Mouse (Mus musculus) MEL (cell line): ENCODE data around the gene Trappc2. TPM values are rescaled to one million over a fixed set of nuclear protein-coding genes. Genes with fewer than 3 reads are reported as not detected.

Experiments used
- DNase-seq: peaks from one replicate; pipeline ENCODE4 v3.0.0; 2011; ENCODE audit warnings: low read depth, low spot score
- H3K27ac ChIP-seq: 2 replicates; pipeline ENCODE4 v1.5.1; 2012; ENCODE audit warnings: low read depth, mild to moderate bottlenecking, control low read depth, low read length, moderate library complexity; ENCODE audit not compliant: control insufficient read depth
- H3K27me3 ChIP-seq, 2 experiments: fragments of 150-350 bp in 1 of 2; sonication (generic) in 1 of 2; 2 replicates each; pipeline ENCODE4 v1.6.1; 2012; ENCODE audit warnings: low read length in 2 of 2, mild to moderate bottlenecking in 2 of 2, improper control_type of control experiment in 1 of 2, moderate library complexity in 1 of 2; ENCODE audit not compliant: insufficient read depth in 2 of 2, control insufficient read depth in 1 of 2
- H3K36me3 ChIP-seq, 2 experiments: 2 replicates each; pipeline ENCODE4 v1.6.1; 2012 to 2014; ENCODE audit warnings: low read length in 2 of 2, improper control_type of control experiment in 1 of 2, inconsistent platforms in 1 of 2, mild to moderate bottlenecking in 1 of 2; ENCODE audit not compliant: insufficient read depth in 2 of 2, control insufficient read depth in 1 of 2
- H3K4me1 ChIP-seq, 2 experiments: fragments of 150-350 bp in 1 of 2; sonication (generic) in 1 of 2; 2 replicates each; pipeline ENCODE4 v1.6.1; 2012; ENCODE audit warnings: low read length in 2 of 2, improper control_type of control experiment in 1 of 2, mild to moderate bottlenecking in 1 of 2; ENCODE audit not compliant: insufficient read depth in 2 of 2, control insufficient read depth in 1 of 2
- H3K4me3 ChIP-seq, 2 experiments: fragments of 150-350 bp in 1 of 2; sonication (generic) in 1 of 2; 2 replicates each; pipeline ENCODE4 v1.5.1; 2012; ENCODE audit warnings: low read depth in 2 of 2, low read length in 2 of 2, mild to moderate bottlenecking in 2 of 2, moderate library complexity in 2 of 2, control low read depth in 1 of 2, improper control_type of control experiment in 1 of 2; ENCODE audit not compliant: control insufficient read depth in 1 of 2, insufficient read depth in 1 of 2
- H3K79me2 ChIP-seq: 2 replicates; pipeline ENCODE4 v1.6.1; 2012; ENCODE audit warnings: mild to moderate bottlenecking, low read length, moderate library complexity; ENCODE audit not compliant: control insufficient read depth, poor library complexity, insufficient read depth
- H3K9ac ChIP-seq: 2 replicates; pipeline ENCODE4 v1.6.1; 2012; ENCODE audit warnings: low read depth, mild to moderate bottlenecking, control low read depth, low read length, moderate library complexity; ENCODE audit not compliant: control insufficient read depth, poor library complexity, severe bottlenecking
- H3K9me3 ChIP-seq: fragments of 150-350 bp; sonication (generic); replicated peaks from 2 replicates; pipeline ENCODE4 v1.6.1; 2012; ENCODE audit warnings: mild to moderate bottlenecking, low read length, improper control_type of control experiment, moderate library complexity; ENCODE audit not compliant: insufficient read depth
- BHLHE40 ChIP-seq: IDR thresholded peaks from 2 replicates; pipeline ENCODE4 v1.6.1; 2012; ENCODE audit warnings: low read depth, mild to moderate bottlenecking, inconsistent platforms, low read length, improper control_type of control experiment, borderline replicate concordance
- CHD1 ChIP-seq: IDR thresholded peaks from 2 replicates; pipeline ENCODE4 v1.6.1; 2012; ENCODE audit warnings: low read depth, mild to moderate bottlenecking, inconsistent platforms, low read length, improper control_type of control experiment
- E2F4 ChIP-seq: IDR thresholded peaks from 2 replicates; pipeline ENCODE4 v1.6.1; 2011; ENCODE audit warnings: low read depth, low read length, improper control_type of control experiment, borderline replicate concordance
- ELF1 ChIP-seq: IDR thresholded peaks from 2 replicates; pipeline ENCODE4 v1.6.1; 2014; ENCODE audit warnings: low read depth, mild to moderate bottlenecking, inconsistent platforms, low read length, improper control_type of control experiment, moderate library complexity
- EP300 ChIP-seq, 2 experiments: IDR thresholded peaks; 2 replicates each; pipeline ENCODE4 v1.6.1; 2011; ENCODE audit warnings: improper control_type of control experiment in 2 of 2, low read length in 2 of 2, low read depth in 1 of 2, mild to moderate bottlenecking in 1 of 2
- ETS1 ChIP-seq: IDR thresholded peaks from 2 replicates; pipeline ENCODE4 v1.6.1; 2012; ENCODE audit warnings: low read depth, mild to moderate bottlenecking, inconsistent platforms, low read length, improper control_type of control experiment, moderate library complexity
- HCFC1 ChIP-seq: IDR thresholded peaks from 2 replicates; pipeline ENCODE4 v1.6.1; 2012; ENCODE audit warnings: low read depth, mild to moderate bottlenecking, inconsistent platforms, low read length, improper control_type of control experiment, moderate library complexity
- MAFK ChIP-seq: IDR thresholded peaks from 2 replicates; pipeline ENCODE4 v1.6.1; 2011; ENCODE audit warnings: low read depth, mild to moderate bottlenecking, low read length, improper control_type of control experiment, borderline replicate concordance
- MAZ ChIP-seq: IDR thresholded peaks from 2 replicates; pipeline ENCODE4 v1.6.1; 2012; ENCODE audit warnings: low read depth, mild to moderate bottlenecking, inconsistent platforms, low read length, improper control_type of control experiment
- MEF2A ChIP-seq: IDR thresholded peaks from 2 replicates; pipeline ENCODE4 v1.6.1; 2014; ENCODE audit warnings: low read depth, mild to moderate bottlenecking, inconsistent platforms, low read length, improper control_type of control experiment; ENCODE audit not compliant: poor library complexity, insufficient replicate concordance, severe bottlenecking; ENCODE audit errors: extremely low read depth
- MYB ChIP-seq: IDR thresholded peaks from 2 replicates; pipeline ENCODE4 v1.6.1; 2011; ENCODE audit warnings: mild to moderate bottlenecking, low read depth, low read length, improper control_type of control experiment
- MYC ChIP-seq: IDR thresholded peaks from 2 replicates; pipeline ENCODE4 v1.6.1; 2011; ENCODE audit warnings: low read depth, mild to moderate bottlenecking, low read length, improper control_type of control experiment, moderate library complexity
- NELFE ChIP-seq: IDR thresholded peaks from 2 replicates; pipeline ENCODE4 v1.6.1; 2011; ENCODE audit warnings: low read depth, low read length, improper control_type of control experiment
- NRF1 ChIP-seq: IDR thresholded peaks from 2 replicates; pipeline ENCODE4 v1.6.1; 2014; ENCODE audit warnings: low read depth, mild to moderate bottlenecking, inconsistent platforms, low read length, improper control_type of control experiment, moderate library complexity; ENCODE audit not compliant: poor library complexity, insufficient read depth, severe bottlenecking
- POLR2A ChIP-seq, 2 experiments: IDR thresholded peaks; 2 replicates each; pipeline ENCODE4 v1.6.1; 2011 to 2012; ENCODE audit warnings: low read length in 2 of 2, mild to moderate bottlenecking in 2 of 2, control low read depth in 1 of 2, improper control_type of control experiment in 1 of 2, low read depth in 1 of 2, moderate library complexity in 1 of 2; ENCODE audit not compliant: control insufficient read depth in 1 of 2, insufficient read depth in 1 of 2, poor library complexity in 1 of 2
- POLR2AphosphoS2 ChIP-seq: IDR thresholded peaks from 2 replicates; pipeline ENCODE4 v1.6.1; 2011; ENCODE audit warnings: low read length, improper control_type of control experiment
- POLR2AphosphoS5 ChIP-seq: IDR thresholded peaks from 2 replicates; pipeline ENCODE4 v1.6.1; 2012; ENCODE audit warnings: low read depth, borderline replicate concordance, mild to moderate bottlenecking, inconsistent platforms, low read length, moderate library complexity, mixed read lengths
- RAD21 ChIP-seq: IDR thresholded peaks from 2 replicates; pipeline ENCODE4 v1.6.1; 2011; ENCODE audit warnings: mild to moderate bottlenecking, low read depth, low read length, improper control_type of control experiment
- RCOR1 ChIP-seq: IDR thresholded peaks from 2 replicates; pipeline ENCODE4 v1.6.1; 2012; ENCODE audit warnings: low read depth, mild to moderate bottlenecking, inconsistent platforms, low read length, improper control_type of control experiment
- SIN3A ChIP-seq: IDR thresholded peaks from 2 replicates; pipeline ENCODE4 v1.6.1; 2012; ENCODE audit warnings: low read length, improper control_type of control experiment, inconsistent platforms
- ZC3H11A ChIP-seq: IDR thresholded peaks from 2 replicates; pipeline ENCODE4 v1.6.1; 2012; ENCODE audit warnings: low read depth, mild to moderate bottlenecking, inconsistent platforms, low read length, improper control_type of control experiment
- ZMIZ1 ChIP-seq: IDR thresholded peaks from 2 replicates; pipeline ENCODE4 v1.6.1; 2012; ENCODE audit warnings: low read depth, mild to moderate bottlenecking, inconsistent platforms, low read length, improper control_type of control experiment, moderate library complexity
- ZNF384 ChIP-seq: IDR thresholded peaks from 2 replicates; pipeline ENCODE4 v1.6.1; 2012; ENCODE audit warnings: low read depth, mild to moderate bottlenecking, inconsistent platforms, low read length, improper control_type of control experiment
- polyA plus RNA-seq, 2 experiments: library from polyadenylated mRNA; stranded (reverse) in 1 of 2; unstranded in 1 of 2; fragments of >175 nt in 1 of 2; fragments of >200 nt in 1 of 2; gene quantifications; 2 replicates each; pipeline versions ENCODE4 v1.2.1 to v1.2.4; 2012; ENCODE audit warnings: low replicate concordance in 2 of 2, low read depth in 1 of 2; ENCODE audit not compliant: insufficient read length in 2 of 2, insufficient read depth in 1 of 2, missing spikeins in 1 of 2
- total RNA-seq: library from RNA; depleted of rRNA; stranded (reverse); fragments of 300-350 nt; gene quantifications from 2 replicates; pipeline ENCODE4 v1.2.3, GENCODE M21; 2012

The Trappc2 gene
- total and polyA plus RNA-seq, 3 experiments = 12.5 to 17.8 TPM; not detected in 1

DNA sequence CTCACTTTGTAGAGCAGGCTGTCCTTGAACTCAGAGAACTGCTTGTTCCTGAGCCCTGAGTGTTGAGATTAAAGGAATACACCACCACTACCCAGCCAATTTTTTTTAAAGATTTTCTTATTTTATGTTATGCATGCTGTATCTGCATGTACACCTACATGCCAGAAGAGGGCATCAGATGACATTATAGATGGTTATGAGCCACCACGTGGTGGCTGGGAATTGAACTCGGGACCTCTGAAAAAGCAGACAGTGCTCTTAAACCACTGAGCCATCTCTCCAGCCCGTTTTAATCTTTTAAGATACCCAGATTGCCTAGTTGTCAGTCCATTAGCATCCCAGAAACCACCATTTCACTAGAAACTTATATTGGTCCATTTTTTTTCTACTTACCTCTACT lies 14.0 kb downstream of the Trappc2 start (continued):
- TF ChIP-seq MAFK = no peak
- TF ChIP-seq, all 39 proteins: peak for 7

DNA sequence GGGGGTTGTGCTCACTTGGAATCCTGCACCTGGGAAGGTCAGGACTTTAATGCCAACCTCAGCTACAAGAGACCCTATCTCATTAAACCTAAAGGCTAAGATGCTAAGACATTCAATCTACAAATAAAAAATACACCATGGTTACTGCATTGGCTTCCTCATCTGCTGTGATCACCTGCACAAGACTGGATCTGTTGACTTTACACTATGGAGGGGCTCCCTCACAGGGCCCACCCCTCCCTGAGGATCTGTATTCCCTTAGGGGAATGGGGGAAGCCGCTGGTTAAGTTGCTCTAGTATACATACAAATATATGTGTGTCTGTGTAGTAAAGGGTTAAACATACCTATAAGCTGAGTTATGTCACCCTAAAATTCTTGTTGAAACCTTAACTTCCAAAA lies 15.2 kb downstream of the Trappc2 start:
- Histone ChIP-seq H3K4me3 (no peak overlapping the region), H3K27ac (no peak overlapping the region), H3K79me2 (peaks cover 2% of the 10 kb centered on the region; the same call in 1 of the 2 replicates), H3K36me3 (peaks cover 8 to 14% of the 10 kb centered on the region in 2 experiments), H3K9ac (no peak overlapping the region), H3K4me1 (peaks cover 0 to 3% of the 10 kb centered on the region in 2 experiments; a peak in 1 of 4 replicates)
- 0 out of 2 replicates have a peak, but pooled peaks have one; percentile 52 for TF ChIP-seq ZMIZ1
- peak; percentile 74; the same call in 1 of the 2 replicates for TF ChIP-seq POLR2AphosphoS2
- TF ChIP-seq POLR2A (IDR thresholded peaks at IDR 0.05; ENCODE audit: control insufficient read depth in 1 of 2, insufficient read depth in 1 of 2, low read depth in 1 of 2, low read length in 2 of 2, poor library complexity in 1 of 2) = peak in 1 of 2 experiments; percentile 11; a peak in 1 of 4 replicates
- TF ChIP-seq HCFC1 = no peak
- 0 out of 2 replicates have a peak, but pooled peaks have one; percentile 27 for TF ChIP-seq NELFE
- TF ChIP-seq RCOR1 = 0 out of 2 replicates have a peak, but pooled peaks have one; percentile 9
- TF ChIP-seq BHLHE40 = no peak
- 0 out of 2 replicates have a peak, but pooled peaks have one; percentile 25 for TF ChIP-seq MYC
- TF ChIP-seq, all 39 proteins: peak for 6
- H3K9me3 ChIP-seq = no peaks in the 10 kb centered on the region
- peak; percentile 47 for DNase-seq
- no peaks in the 10 kb centered on the region for H3K27me3 ChIP-seq

DNA sequence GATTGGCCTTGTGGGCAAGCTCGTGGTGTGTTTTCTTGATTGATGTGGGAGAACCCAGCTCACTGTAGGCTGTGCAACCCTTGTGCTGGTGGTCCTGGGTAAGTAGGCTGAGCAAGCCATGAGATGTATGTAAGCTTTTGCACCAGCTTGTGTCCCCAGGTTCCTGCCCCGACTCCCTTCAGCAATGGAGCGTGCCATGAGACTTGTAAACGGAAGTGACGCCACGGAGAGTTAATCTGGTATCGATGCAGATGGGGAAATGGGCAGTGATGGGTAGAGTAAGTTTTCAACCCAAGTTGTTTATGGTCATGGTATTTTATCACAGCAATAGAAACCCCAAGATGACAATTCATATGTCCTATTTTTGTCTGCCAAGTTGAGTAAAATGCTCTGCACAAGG lies 27.9 kb downstream of the Trappc2 start:
- Histone ChIP-seq H3K4me1 (peaks cover 0 to 4% of the 10 kb centered on the region in 2 experiments; a peak in 2 of 4 replicates), H3K4me3 (no peak overlapping the region), H3K27ac (no peak overlapping the region), H3K36me3 (peaks cover 9 to 11% of the 10 kb centered on the region in 2 experiments), H3K9me3 (no peaks in the 10 kb centered on the region), H3K27me3 (no peaks in the 10 kb centered on the region), H3K79me2 (peaks cover 18% of the 10 kb centered on the region; the same call in 1 of the 2 replicates), H3K9ac (no peak overlapping the region)
- no peak for DNase-seq
- TF ChIP-seq EP300 (IDR thresholded peaks at IDR 0.05; ENCODE audit: low read depth in 1 of 2, low read length in 2 of 2) (no peak), NRF1 (no peak)

DNA sequence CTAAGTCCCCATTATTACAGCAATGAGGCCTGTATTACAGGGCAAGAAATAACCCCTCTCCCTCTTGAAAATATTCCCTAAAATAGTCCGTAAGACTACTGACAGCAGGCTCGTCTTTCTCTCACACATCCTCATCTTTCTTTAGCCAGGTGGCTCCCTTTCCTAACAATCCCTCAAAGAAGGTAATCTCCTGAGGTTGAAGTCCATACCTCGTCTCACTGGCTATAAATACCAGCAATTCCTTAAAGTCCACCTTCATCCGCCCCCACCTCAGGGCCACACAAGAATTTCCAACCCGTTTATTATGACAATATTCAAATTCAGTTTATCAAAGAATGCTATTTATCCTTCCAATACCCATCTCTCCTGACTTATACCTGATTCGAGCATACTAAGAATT lies 32.2 kb downstream of the Trappc2 start:
- no peak for DNase-seq
- Histone ChIP-seq H3K27me3 (no peaks in the 10 kb centered on the region), H3K9ac (no peak overlapping the region), H3K27ac (no peak overlapping the region), H3K79me2 (peaks cover 24% of the 10 kb centered on the region), H3K4me1 (0 out of 4 replicates have a peak, but pooled peaks cover 0 to 3% of the 10 kb centered on the region in 2 experiments), H3K9me3 (no peaks in the 10 kb centered on the region), H3K36me3 (peaks cover 7 to 11% of the 10 kb centered on the region in 2 experiments), H3K4me3 (no peak overlapping the region)
- no peak for TF ChIP-seq MAZ
- no peak for TF ChIP-seq POLR2AphosphoS5
- TF ChIP-seq ZNF384 = no peak
- TF ChIP-seq ZC3H11A = no peak
- TF ChIP-seq E2F4 = no peak
- no peak for TF ChIP-seq ELF1
- no peak for TF ChIP-seq ZMIZ1
- no peak for TF ChIP-seq MAFK
- no peak for TF ChIP-seq NRF1
- TF ChIP-seq RAD21 = no peak
- TF ChIP-seq MEF2A = no peak
- no peak for TF ChIP-seq MYC
- TF ChIP-seq CHD1 = no peak
- no peak for TF ChIP-seq ETS1
- TF ChIP-seq SIN3A = no peak
- no peak for TF ChIP-seq MYB
